Mouse (Mus musculus): ENCODE results near the gene Lsm12. TPM values are rescaled to one million over a fixed set of nuclear protein-coding genes. Genes with fewer than 3 reads are reported as not detected.
A peak's percentile ranks its signal among the peaks of the same experiment; 100 is the strongest.

Lsm12 gene
- 87.0 and 112 TPM in 2 replicates for polyA plus RNA-seq (2016; fragmentation: Nextera tagmentation; extraction: Ambion mirVana)

DNA sequence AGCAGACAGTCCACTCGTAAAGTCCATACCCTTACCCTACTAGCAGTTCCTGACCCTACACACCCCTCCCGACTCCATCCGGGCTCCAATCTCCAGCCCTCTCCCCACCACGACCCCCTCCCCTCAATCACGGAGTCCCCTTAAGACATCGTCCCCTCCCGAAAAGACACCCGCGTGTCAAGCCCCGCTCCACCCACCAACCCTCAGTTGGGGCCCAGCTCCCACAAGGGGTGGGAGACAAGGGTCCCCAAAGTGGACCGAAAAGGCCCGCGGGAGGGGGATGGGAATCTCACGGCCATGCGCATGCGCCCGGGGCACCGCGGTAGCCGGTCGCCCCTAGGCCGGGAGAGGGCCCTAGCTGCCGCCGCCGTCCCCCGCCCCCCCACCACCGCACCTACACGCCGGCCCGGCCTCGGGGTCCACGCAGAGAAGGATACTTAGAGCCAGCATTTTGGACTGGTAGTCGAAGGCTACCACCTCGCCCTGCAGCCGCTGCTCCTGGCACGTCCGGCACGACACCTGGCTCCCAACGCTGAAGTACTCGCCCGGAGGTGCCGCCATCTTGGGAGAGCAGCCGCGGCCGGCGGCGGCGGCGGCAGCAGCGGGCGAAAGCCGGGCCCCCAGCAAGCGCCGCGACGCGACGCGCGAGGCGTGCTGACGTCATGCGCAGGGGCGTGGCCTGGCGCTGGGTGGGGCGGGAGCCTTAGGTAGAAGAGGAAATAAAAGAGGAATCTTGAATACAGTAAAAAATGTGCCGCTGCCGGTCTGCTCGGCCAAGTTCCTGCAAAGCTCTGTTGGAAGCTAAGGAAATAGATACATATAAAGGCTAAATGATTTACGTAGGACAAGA, at the start of gene Lsm12:
Gene Lsm12, minus strand, starts transcription at position 651 of the 850 bp plus-strand sequence.
- peak; percentile 83 for ATAC-seq (ENCODE audit: low FRiP score, low read depth)
- H3K9ac ChIP-seq, result peak within 1 kb of the TSS; percentile 86
- peak within 1 kb of the TSS; percentile 91 for H3K27ac ChIP-seq
- H3K4me1 ChIP-seq, result peaks cover 22% of the 10 kb centered on the region
- whole genome bisulfite sequencing, result under 1% methylated on average over 70 of the region's 70 CpGs
- peak within 1 kb of the TSS; percentile 83 for H3K4me2 ChIP-seq (replicated peaks)
- H3K9me3 ChIP-seq, result no peaks in the 10 kb centered on the region
- H3K4me3 ChIP-seq, result peak within 1 kb of the TSS; percentile 83
- H3K27me3 ChIP-seq (replicated peaks), result no peaks in the 10 kb centered on the region
- H3K36me3 ChIP-seq, result peaks cover 18% of the 10 kb centered on the region

DNA sequence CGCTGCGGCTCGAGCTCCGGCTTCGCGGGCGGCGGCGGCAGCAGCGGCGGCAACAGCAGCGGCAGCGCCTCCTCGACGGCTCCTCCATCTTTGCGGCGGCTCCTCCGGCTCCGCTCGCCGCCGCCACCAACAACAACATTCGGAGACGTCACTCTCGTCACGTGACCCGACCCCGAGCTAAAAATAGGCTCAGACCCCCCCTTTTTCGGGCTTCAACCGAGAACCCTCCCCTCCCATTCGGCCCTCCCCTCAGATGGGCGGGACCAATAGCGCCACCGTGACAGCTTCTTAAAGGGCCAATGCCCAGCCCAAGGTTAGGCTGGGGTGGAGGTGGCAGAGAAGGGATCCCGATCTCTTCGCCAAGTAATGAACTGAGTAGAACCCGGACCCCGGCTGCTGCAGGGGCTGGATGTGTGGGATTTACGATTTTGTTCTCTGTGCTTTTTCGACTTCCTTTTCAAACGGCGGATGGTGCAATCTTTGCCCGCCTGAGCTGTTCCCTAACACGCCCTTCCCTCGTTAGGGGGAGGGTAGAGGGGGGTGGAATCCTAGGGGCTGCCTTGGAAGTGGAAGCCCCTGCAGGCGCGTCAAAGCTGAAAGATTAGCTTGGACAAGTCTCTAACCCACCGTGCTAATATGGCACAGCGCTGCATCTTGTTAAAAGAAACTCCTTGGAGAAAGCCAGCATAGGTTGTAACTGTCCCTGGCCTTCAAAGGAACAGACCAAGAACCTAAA, 45.1 kb upstream of the Lsm12 start, which contains the start of gene Hdac5:
Gene Hdac5, minus strand, starts transcription at position 161 of the 736 bp plus-strand sequence.
- under 1% methylated on average over 48 of the region's 49 CpGs for whole genome bisulfite sequencing
- Histone ChIP-seq H3K27me3 (replicated peaks) (no peaks in the 10 kb centered on the region), H3K4me2 (replicated peaks) (peak within 1 kb of the TSS; percentile 87), H3K9ac (peak within 1 kb of the TSS; percentile 92), H3K4me3 (peak within 1 kb of the TSS; percentile 93), H3K4me1 (peaks cover 44% of the 10 kb centered on the region), H3K27ac (peak within 1 kb of the TSS; percentile 89), H3K36me3 (0 out of 2 replicates have a peak, but pooled peaks cover under 1% of the 10 kb centered on the region), H3K9me3 (no peaks in the 10 kb centered on the region)
- peak; percentile 75 for ATAC-seq (ENCODE audit: low FRiP score, low read depth)

DNA sequence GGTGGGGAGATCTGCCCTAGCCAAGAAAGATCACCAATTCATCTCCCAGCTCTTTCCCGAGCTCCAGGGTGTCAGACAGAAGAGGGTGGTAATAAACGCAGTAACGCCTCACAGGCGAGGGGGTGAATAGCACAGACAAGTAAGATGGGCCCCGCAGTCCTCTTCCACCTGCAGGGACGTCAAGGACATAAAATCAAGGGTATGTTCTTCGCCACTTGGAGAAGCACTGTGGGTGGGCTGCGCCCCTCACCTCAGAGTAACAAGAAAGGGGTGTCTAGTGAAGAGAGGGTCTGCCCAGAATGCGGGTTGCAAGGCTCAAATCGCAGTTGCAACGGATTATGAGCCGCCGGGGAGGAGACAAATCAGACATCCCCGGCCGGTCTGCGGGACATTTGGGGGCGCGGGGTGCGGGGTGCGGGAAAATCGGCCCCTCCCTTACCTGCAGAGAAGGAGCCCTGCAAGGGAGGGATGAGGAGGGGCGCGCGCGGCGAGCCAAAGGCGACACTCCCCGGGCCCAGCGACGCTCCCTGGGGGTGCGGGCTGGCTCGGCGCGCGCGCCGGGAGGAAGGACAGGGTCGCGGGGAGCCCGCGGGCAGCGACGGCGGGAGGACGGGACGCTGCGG, 44.3 kb upstream of the Lsm12 start:
- H3K9ac ChIP-seq, result peak overlapping the region; percentile 92
- H3K4me2 ChIP-seq (replicated peaks), result peak overlapping the region; percentile 87
- H3K9me3 ChIP-seq, result no peaks in the 10 kb centered on the region
- peak overlapping the region; percentile 89 for H3K27ac ChIP-seq
- H3K4me1 ChIP-seq, result peaks cover 51% of the 10 kb centered on the region
- H3K36me3 ChIP-seq, result 0 out of 2 replicates have a peak, but pooled peaks cover 8% of the 10 kb centered on the region
- ATAC-seq (ENCODE audit: low FRiP score, low read depth), result peak; percentile 23; the same call in 1 of the 2 replicates
- H3K4me3 ChIP-seq, result peak overlapping the region; percentile 93
- WGBS, result 1% methylated on average over 43 of the region's 47 CpGs
- no peaks in the 10 kb centered on the region for H3K27me3 ChIP-seq (replicated peaks)

DNA sequence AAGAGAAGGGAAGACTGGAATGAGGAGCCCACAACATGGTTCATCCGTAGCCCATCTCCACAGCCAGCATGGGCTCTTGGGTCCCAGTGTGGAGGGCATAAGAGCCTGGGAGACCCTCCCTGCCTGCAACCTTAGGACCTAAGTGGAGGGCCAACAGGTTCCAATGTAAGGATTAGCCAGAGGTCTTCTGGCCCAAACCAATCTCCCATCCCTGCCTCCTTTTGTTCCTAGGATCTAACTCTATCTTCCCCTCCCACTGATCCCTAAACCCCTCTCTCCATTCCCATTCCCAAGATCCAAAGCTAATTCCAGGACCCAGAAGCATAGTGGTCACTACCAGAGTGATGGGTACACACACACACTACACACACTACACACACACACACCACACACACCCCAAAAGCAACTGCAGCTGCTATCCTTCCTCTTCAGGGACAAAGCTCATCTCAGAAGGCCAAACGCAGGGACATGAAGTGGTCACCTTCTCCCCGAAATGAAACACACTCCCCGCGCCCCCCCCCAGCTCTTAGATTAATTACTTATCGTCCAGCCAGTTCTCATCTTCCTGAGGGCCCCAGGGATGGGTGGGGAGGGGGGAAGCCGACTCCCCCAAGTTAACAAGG, 43.7 kb upstream of the Lsm12 start:
- peak overlapping the region; percentile 92 for H3K9ac ChIP-seq
- peak overlapping the region; percentile 93 for H3K4me3 ChIP-seq
- ATAC-seq (ENCODE audit: low FRiP score, low read depth), result no peak
- WGBS, result 15% methylated on average over 7 of the region's 7 CpGs
- H3K9me3 ChIP-seq, result no peaks in the 10 kb centered on the region
- H3K27ac ChIP-seq, result peak overlapping the region; percentile 89; the same call in 1 of the 2 replicates
- peak overlapping the region; percentile 87 for H3K4me2 ChIP-seq (replicated peaks)
- H3K36me3 ChIP-seq, result 0 out of 2 replicates have a peak, but pooled peaks cover 15% of the 10 kb centered on the region
- H3K27me3 ChIP-seq (replicated peaks), result no peaks in the 10 kb centered on the region
- peaks cover 58% of the 10 kb centered on the region for H3K4me1 ChIP-seq

DNA sequence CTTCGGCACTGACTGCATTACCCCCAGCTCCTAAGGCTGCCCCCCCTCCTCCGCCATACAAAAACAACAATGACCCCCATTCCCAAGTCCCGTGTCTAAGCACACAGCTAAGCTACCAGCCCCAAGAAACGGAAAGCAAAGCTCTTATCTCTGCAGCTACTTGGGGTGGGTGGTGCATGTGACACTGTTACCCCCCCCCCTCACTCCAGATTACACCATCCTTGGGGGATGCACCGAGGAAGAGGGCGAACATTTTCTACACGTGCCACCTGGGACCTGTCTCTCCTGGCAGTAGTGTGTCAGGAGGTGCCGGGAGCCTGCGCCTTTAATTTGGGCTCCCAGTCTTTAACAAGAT, 43.1 kb upstream of the Lsm12 start:
- H3K4me2 ChIP-seq (replicated peaks), result peak overlapping the region; percentile 87
- H3K4me1 ChIP-seq, result peaks cover 64% of the 10 kb centered on the region
- no peaks in the 10 kb centered on the region for H3K9me3 ChIP-seq
- H3K27me3 ChIP-seq (replicated peaks), result no peaks in the 10 kb centered on the region
- peak overlapping the region; percentile 68; the same call in 1 of the 2 replicates for H3K27ac ChIP-seq
- H3K4me3 ChIP-seq, result peak overlapping the region; percentile 93
- H3K9ac ChIP-seq, result peak overlapping the region; percentile 92
- WGBS, result 19% methylated on average over 9 of the region's 9 CpGs
- 0 out of 2 replicates have a peak, but pooled peaks cover 15% of the 10 kb centered on the region for H3K36me3 ChIP-seq
- ATAC-seq (ENCODE audit: low FRiP score, low read depth), result peak; percentile 8

DNA sequence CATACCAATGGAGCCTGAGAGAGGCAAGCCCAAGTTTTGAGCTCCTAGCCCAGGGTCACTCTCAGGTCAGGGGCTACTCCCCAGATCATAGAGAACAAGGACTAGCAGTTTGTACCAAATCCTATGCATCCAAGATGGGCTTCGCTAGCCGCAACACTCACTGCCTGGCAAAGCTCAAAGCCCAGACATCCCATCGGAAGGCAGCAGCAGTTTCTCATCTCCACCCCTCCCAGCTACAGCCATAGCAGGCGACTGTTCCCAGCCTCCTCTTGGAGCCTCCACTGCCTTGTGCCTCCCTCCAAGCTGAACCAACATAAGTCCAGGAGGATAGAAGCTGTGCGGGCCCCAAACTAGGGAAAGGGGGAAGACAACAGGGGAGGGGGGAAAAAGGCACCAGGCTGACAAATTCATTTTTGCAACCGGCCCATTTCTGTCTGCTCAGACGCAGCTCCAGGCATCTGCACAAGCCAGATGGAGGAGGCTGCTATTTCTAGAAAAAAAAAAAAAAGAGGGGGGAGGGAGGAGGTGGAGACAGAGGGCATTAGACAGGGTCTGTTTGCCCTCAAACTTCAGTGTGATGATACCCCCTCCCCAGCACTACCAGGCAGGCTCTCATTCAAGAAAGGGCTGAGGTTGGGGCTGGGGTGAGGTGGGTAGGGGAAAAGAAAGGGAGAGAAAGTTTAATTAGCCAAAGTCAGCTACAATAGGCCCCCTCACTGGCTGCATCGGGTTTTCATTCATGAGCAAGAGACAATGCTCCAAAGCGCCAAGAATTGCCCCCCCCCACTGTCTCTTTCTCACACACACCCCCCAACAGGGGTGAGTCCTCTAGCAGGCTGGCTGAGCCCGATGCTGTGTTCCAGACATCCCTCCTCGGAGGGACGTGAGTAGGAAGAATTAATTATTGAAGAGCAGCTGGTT, 42.4 kb upstream of the Lsm12 start:
- peak overlapping the region; percentile 54 for H3K9ac ChIP-seq

DNA sequence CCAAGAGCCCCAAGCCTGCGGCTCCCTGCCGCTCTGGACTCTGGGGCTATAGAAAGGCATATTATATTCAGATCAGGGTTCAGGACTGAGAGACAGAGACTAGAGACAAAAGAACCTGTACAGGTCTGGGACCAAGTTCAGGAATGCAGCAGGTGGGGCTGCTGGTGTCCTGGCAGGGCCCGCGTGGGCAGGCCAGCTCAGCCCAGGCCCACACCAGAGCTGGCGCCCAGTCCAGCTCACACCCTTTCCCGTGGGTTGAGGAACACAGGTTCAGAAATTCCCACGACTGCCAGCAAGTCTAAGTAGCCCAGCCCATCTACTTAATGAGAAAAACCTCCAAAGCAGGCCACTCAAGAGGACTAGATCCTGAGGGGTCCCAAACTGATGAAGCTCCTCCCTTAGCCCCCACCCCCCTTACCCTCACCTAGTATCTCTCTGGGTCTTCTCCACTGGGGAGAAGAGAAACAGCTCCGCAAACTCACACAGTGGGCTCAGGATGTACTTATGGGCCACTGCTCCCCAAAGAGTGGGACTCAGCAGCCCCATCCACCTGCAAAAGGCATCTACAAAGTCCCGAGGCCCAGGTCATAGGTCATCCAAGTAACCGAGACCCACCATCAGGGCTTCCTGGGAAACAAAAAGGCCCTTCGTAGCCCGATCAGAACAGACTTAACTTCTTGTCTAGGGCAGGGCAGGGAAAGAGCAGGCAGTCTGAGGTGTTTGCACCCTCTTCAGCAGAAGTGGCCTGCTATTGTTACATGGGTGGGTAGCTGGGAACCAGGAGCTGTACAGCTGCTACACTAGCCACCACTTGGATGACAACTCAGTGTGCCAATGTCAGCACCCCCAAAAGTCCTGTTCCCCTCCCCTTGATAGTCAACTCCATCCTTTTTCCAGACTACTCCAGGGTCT, 41.2 kb upstream of the Lsm12 start:
- Histone ChIP-seq H3K9me3 (no peaks in the 10 kb centered on the region), H3K4me3 (0 out of 2 replicates have a peak overlapping the region, but pooled peaks have one; percentile 93), H3K4me1 (peaks cover 70% of the 10 kb centered on the region), H3K4me2 (replicated peaks) (peak overlapping the region; percentile 87), H3K9ac (no peak overlapping the region), H3K27ac (no peak overlapping the region), H3K27me3 (replicated peaks) (no peaks in the 10 kb centered on the region), H3K36me3 (peaks cover 30% of the 10 kb centered on the region)
- ATAC-seq (ENCODE audit: low FRiP score, low read depth), result no peak
- 70% methylated on average over 12 of the region's 12 CpGs for WGBS

More for the DNA sequence above, 42.4 kb upstream of the Lsm12 start:
- H3K4me1 ChIP-seq, result peaks cover 70% of the 10 kb centered on the region
- WGBS, result 13% methylated on average over 12 of the region's 12 CpGs
- H3K36me3 ChIP-seq, result peaks cover 19% of the 10 kb centered on the region; the same call in 1 of the 2 replicates
- peak overlapping the region; percentile 68 for H3K27ac ChIP-seq
- ATAC-seq (ENCODE audit: low FRiP score, low read depth), result peak; percentile 59
- H3K4me3 ChIP-seq, result peak overlapping the region; percentile 93
- H3K9me3 ChIP-seq, result no peaks in the 10 kb centered on the region
- no peaks in the 10 kb centered on the region for H3K27me3 ChIP-seq (replicated peaks)
- H3K4me2 ChIP-seq (replicated peaks), result peak overlapping the region; percentile 87

DNA sequence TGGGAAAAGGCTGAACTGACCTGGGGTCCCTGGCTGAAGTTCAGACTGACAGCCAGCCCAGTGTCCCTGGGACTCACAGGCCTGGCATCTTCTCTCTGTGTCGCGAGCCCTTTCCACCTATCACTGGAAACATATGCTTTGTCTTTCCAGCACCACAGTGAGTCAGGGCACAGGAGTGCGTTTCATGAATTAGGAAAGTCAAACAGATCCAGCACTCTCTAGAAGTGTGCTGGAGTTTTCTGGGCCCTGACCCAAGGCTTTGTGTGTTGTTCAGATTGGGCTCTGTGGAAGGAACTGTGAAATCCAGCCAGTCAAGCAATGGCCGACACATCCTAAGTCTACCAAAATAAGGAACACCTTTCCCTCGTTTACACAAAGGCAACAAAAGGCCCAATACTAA, 40.1 kb upstream of the Lsm12 start:
- no peaks in the 10 kb centered on the region for H3K9me3 ChIP-seq
- no peak for ATAC-seq (ENCODE audit: low FRiP score, low read depth)
- no peak overlapping the region for H3K27ac ChIP-seq
- H3K36me3 ChIP-seq, result peaks cover 36% of the 10 kb centered on the region
- no peak overlapping the region for H3K4me3 ChIP-seq
- H3K4me1 ChIP-seq, result peaks cover 73% of the 10 kb centered on the region
- peak overlapping the region; percentile 3; the same call in 1 of the 2 replicates for H3K9ac ChIP-seq
- no peaks in the 10 kb centered on the region for H3K27me3 ChIP-seq (replicated peaks)
- WGBS, result 70% methylated on average over 5 of the region's 5 CpGs
- peak overlapping the region; percentile 47 for H3K4me2 ChIP-seq (replicated peaks)

DNA sequence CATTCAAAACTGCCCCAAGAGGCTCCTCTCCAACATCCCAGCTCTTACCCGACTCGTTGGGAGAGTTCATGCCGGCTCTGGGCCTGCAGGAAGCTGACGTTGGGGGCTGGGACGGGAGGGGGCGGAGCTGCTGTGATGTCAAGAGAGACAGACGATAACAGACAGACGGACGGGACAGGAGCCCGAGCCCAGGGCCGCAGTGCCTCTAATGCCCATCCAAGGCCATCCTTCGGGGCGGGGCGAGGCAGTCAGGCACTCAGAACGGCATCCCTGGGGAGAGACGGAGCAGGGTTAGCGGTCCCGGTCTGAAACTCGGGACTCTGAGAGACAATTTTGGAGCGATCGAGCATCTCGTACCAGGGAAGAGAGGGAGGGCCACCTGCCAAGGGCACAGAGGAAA, 39.6 kb upstream of the Lsm12 start:
- Histone ChIP-seq H3K9ac (peak overlapping the region; percentile 53), H3K27ac (no peak overlapping the region)

DNA sequence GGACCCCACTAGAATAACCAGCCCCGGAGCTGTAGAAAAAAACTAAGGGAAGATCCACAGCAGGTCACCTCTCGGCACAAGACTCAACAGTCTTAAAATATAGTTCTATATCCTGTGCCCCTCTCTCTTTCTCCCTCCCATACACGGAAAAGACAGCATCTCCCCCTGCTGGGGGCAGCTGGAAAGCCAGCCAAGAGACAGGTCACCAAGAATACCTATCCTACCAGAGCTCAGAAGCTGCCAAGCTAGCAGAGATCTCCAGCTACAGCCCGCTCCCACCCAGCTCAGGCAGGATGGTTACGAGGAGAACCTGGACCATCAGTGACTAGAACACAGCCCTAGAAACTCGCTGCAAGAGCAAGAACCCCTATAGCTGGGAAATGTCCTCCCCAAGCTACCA, 38.1 kb upstream of the Lsm12 start:
- H3K4me1 ChIP-seq, result peaks cover 79% of the 10 kb centered on the region

More for the DNA sequence above, 39.6 kb upstream of the Lsm12 start:
- 8% methylated on average over 22 of the region's 22 CpGs for WGBS
- H3K36me3 ChIP-seq, result peaks cover 38% of the 10 kb centered on the region
- peaks cover 78% of the 10 kb centered on the region for H3K4me1 ChIP-seq
- H3K27me3 ChIP-seq (replicated peaks), result no peaks in the 10 kb centered on the region
- H3K4me3 ChIP-seq, result no peak overlapping the region
- H3K4me2 ChIP-seq (replicated peaks), result peak overlapping the region; percentile 47
- H3K9me3 ChIP-seq, result no peaks in the 10 kb centered on the region
- no peak for ATAC-seq (ENCODE audit: low FRiP score, low read depth)

More for the DNA sequence above, 38.1 kb upstream of the Lsm12 start:
- H3K4me2 ChIP-seq (replicated peaks), result no peak overlapping the region
- no peak overlapping the region for H3K27ac ChIP-seq
- no peak for ATAC-seq (ENCODE audit: low FRiP score, low read depth)
- 48% methylated on average over 6 of the region's 6 CpGs for WGBS
- H3K4me3 ChIP-seq, result no peak overlapping the region
- H3K9me3 ChIP-seq, result no peaks in the 10 kb centered on the region
- H3K27me3 ChIP-seq (replicated peaks), result no peaks in the 10 kb centered on the region
- H3K9ac ChIP-seq, result no peak overlapping the region
- peaks cover 39% of the 10 kb centered on the region for H3K36me3 ChIP-seq

Data from neural tube, embryonic 12.5 days (tissue).